Mouse (Mus musculus) embryonic facial prominence, embryonic 10.5 days (tissue): ENCODE measurements around the gene Osbpl6. TPM values are rescaled to one million over a fixed set of nuclear protein-coding genes. Genes with fewer than 3 reads are reported as not detected.

Source experiments
- DNase-seq: peaks from one replicate; pipeline ENCODE4 v3.0.0-alpha.2; 2017; ENCODE audit warnings: low spot score
- H3K27ac ChIP-seq: fragments of 300-500 bp; sonication (generic); replicated peaks from 2 replicates; pipeline ENCODE4 v1.5.1; 2016; ENCODE audit warnings: mild to moderate bottlenecking
- H3K27me3 ChIP-seq: fragments of 300-500 bp; sonication (generic); replicated peaks from 2 replicates; pipeline ENCODE4 v1.6.1; 2016; ENCODE audit warnings: low read depth, mild to moderate bottlenecking; ENCODE audit not compliant: poor library complexity, severe bottlenecking
- H3K36me3 ChIP-seq: fragments of 300-500 bp; sonication (generic); replicated peaks from 2 replicates; pipeline ENCODE4 v1.6.1; 2016; ENCODE audit warnings: mild to moderate bottlenecking, moderate library complexity
- H3K4me1 ChIP-seq: fragments of 300-500 bp; sonication (generic); 2 replicates; pipeline ENCODE4 v1.6.1; 2016
- H3K4me3 ChIP-seq: fragments of 300-500 bp; sonication (generic); 2 replicates; pipeline ENCODE4 v1.5.1; 2016; ENCODE audit warnings: mild to moderate bottlenecking, moderate library complexity
- H3K9me3 ChIP-seq: fragments of 300-500 bp; sonication (generic); 2 replicates; pipeline ENCODE4 v1.6.1; 2016; ENCODE audit warnings: mild to moderate bottlenecking
- WGBS: fragments of 180-500 bp; shearing (Covaris S2); methylation state at CpG from one replicate; pipeline ENCODE4 v1.1.7; 2016; 5-methylcytosine and 5-hydroxymethylcytosine counted together
- polyA plus RNA-seq: library from polyadenylated mRNA; unstranded; fragments of >200 nt; fragmentation: Nextera tagmentation; extraction: Ambion mirVana; gene quantifications from 2 replicates; pipeline ENCODE4 v1.2.1, GENCODE M21; 2016

Gene Osbpl6
- polyA plus RNA-seq, 1 experiment from 2014 or later, result 13.5 TPM

- Histone ChIP-seq H3K9me3 (no peaks in the 10 kb centered on the region), H3K27ac (no peak overlapping the region), H3K4me1 (peaks cover 5% of the 10 kb centered on the region), H3K36me3 (no peaks in the 10 kb centered on the region), H3K4me3 (no peak overlapping the region), H3K27me3 (no peaks in the 10 kb centered on the region)
- WGBS, result 63% methylated on average over 3 of the region's 3 CpGs
- DNase-seq, result no peak
Measured at GRCm38 (mm10) chr2:76513296-76513695, 107.0 kb downstream of the Osbpl6 start.

- 91% methylated on average over 14 of the region's 14 CpGs for WGBS
- no peaks in the 10 kb centered on the region for H3K27me3 ChIP-seq
- H3K4me3 ChIP-seq, result no peak overlapping the region
- H3K4me1 ChIP-seq, result peaks cover 5% of the 10 kb centered on the region
- H3K27ac ChIP-seq, result no peak overlapping the region
- no peak for DNase-seq
- no peaks in the 10 kb centered on the region for H3K36me3 ChIP-seq
- H3K9me3 ChIP-seq, result no peaks in the 10 kb centered on the region
Measured at GRCm38 (mm10) chr2:76517471-76517870, 111.2 kb downstream of the Osbpl6 start.

- no peak overlapping the region for H3K4me3 ChIP-seq
- WGBS, result 88% methylated on average over 5 of the region's 5 CpGs
- H3K27me3 ChIP-seq, result no peaks in the 10 kb centered on the region
- no peaks in the 10 kb centered on the region for H3K9me3 ChIP-seq
- no peak for DNase-seq
- H3K4me1 ChIP-seq, result peaks cover 5% of the 10 kb centered on the region
- no peaks in the 10 kb centered on the region for H3K36me3 ChIP-seq
- H3K27ac ChIP-seq, result no peak overlapping the region
Measured at GRCm38 (mm10) chr2:76518407-76519063, 112.2 kb downstream of the Osbpl6 start.

GRCm38 (mm10) chr2:76521585-76521984 lies 115.3 kb downstream of the Osbpl6 start:
- Histone ChIP-seq H3K27me3 (no peaks in the 10 kb centered on the region), H3K9me3 (no peaks in the 10 kb centered on the region), H3K4me3 (no peak overlapping the region), H3K27ac (no peak overlapping the region), H3K36me3 (no peaks in the 10 kb centered on the region), H3K4me1 (peaks cover 9% of the 10 kb centered on the region)
- 80% methylated on average over 6 of the region's 6 CpGs for WGBS
- DNase-seq, result no peak

- H3K36me3 ChIP-seq, result no peaks in the 10 kb centered on the region
- no peak for DNase-seq
- 0 out of 2 replicates have a peak, but pooled peaks cover 4% of the 10 kb centered on the region for H3K4me1 ChIP-seq
- H3K9me3 ChIP-seq, result no peaks in the 10 kb centered on the region
- H3K27ac ChIP-seq, result no peak overlapping the region
- H3K4me3 ChIP-seq, result no peak overlapping the region
- no peaks in the 10 kb centered on the region for H3K27me3 ChIP-seq
- WGBS, result 82% methylated on average over 5 of the region's 5 CpGs
Measured at GRCm38 (mm10) chr2:76524451-76524850, 118.1 kb downstream of the Osbpl6 start.

- no peak overlapping the region for H3K4me3 ChIP-seq
- no peaks in the 10 kb centered on the region for H3K36me3 ChIP-seq
- H3K27me3 ChIP-seq, result no peaks in the 10 kb centered on the region
- H3K4me1 ChIP-seq, result 0 out of 2 replicates have a peak, but pooled peaks cover 4% of the 10 kb centered on the region
- H3K9me3 ChIP-seq, result no peaks in the 10 kb centered on the region
- H3K27ac ChIP-seq, result no peak overlapping the region
- no peak for DNase-seq
- 54% methylated on average over 3 of the region's 3 CpGs for WGBS
Measured at GRCm38 (mm10) chr2:76525645-76526044, 119.3 kb downstream of the Osbpl6 start.

- 69% methylated on average over 14 of the region's 14 CpGs for WGBS
Measured at GRCm38 (mm10) chr2:76532490-76533126, 126.3 kb downstream of the Osbpl6 start.

GRCm38 (mm10) chr2:76534932-76535331 lies 128.6 kb downstream of the Osbpl6 start:
- peaks cover 38% of the 10 kb centered on the region for H3K4me1 ChIP-seq
- WGBS, result 86% methylated on average over 7 of the region's 7 CpGs
- DNase-seq, result no peak
- no peaks in the 10 kb centered on the region for H3K9me3 ChIP-seq
- no peak overlapping the region for H3K27ac ChIP-seq
- no peaks in the 10 kb centered on the region for H3K27me3 ChIP-seq
- H3K36me3 ChIP-seq, result no peaks in the 10 kb centered on the region
- no peak overlapping the region for H3K4me3 ChIP-seq

More at GRCm38 (mm10) chr2:76532490-76533126, 126.3 kb downstream of the Osbpl6 start:
- H3K4me3 ChIP-seq, result no peak overlapping the region
- no peak overlapping the region for H3K27ac ChIP-seq
- H3K4me1 ChIP-seq, result peaks cover 33% of the 10 kb centered on the region
- DNase-seq, result no peak
- H3K9me3 ChIP-seq, result no peaks in the 10 kb centered on the region
- no peaks in the 10 kb centered on the region for H3K36me3 ChIP-seq
- no peaks in the 10 kb centered on the region for H3K27me3 ChIP-seq

GRCm38 (mm10) chr2:76541900-76542299 lies 135.6 kb downstream of the Osbpl6 start:
- Histone ChIP-seq H3K27ac (no peak overlapping the region), H3K27me3 (no peaks in the 10 kb centered on the region), H3K36me3 (no peaks in the 10 kb centered on the region), H3K4me3 (no peak overlapping the region), H3K4me1 (peaks cover 18% of the 10 kb centered on the region), H3K9me3 (no peaks in the 10 kb centered on the region)
- 90% methylated on average over 9 of the region's 9 CpGs for WGBS
- no peak for DNase-seq

- Histone ChIP-seq H3K4me1 (peaks cover 14% of the 10 kb centered on the region), H3K36me3 (no peaks in the 10 kb centered on the region), H3K9me3 (no peaks in the 10 kb centered on the region), H3K4me3 (no peak overlapping the region), H3K27ac (no peak overlapping the region), H3K27me3 (no peaks in the 10 kb centered on the region)
- DNase-seq, result no peak
- WGBS, result 76% methylated on average over 5 of the region's 5 CpGs
Measured at GRCm38 (mm10) chr2:76542921-76543320, 136.6 kb downstream of the Osbpl6 start.

- H3K36me3 ChIP-seq, result no peaks in the 10 kb centered on the region
- peaks cover 16% of the 10 kb centered on the region for H3K4me1 ChIP-seq
- DNase-seq, result no peak
- no peak overlapping the region for H3K27ac ChIP-seq
- no peaks in the 10 kb centered on the region for H3K27me3 ChIP-seq
- WGBS, result 80% methylated on average over 8 of the region's 8 CpGs
- no peaks in the 10 kb centered on the region for H3K9me3 ChIP-seq
- H3K4me3 ChIP-seq, result no peak overlapping the region
Measured at GRCm38 (mm10) chr2:76545539-76545938, 139.2 kb downstream of the Osbpl6 start.

GRCm38 (mm10) chr2:76548171-76548570 lies 141.9 kb downstream of the Osbpl6 start:
- no peaks in the 10 kb centered on the region for H3K9me3 ChIP-seq
- WGBS, result 89% methylated on average over 10 of the region's 10 CpGs
- no peaks in the 10 kb centered on the region for H3K36me3 ChIP-seq
- no peak overlapping the region for H3K27ac ChIP-seq
- no peak overlapping the region for H3K4me3 ChIP-seq
- H3K27me3 ChIP-seq, result no peaks in the 10 kb centered on the region
- H3K4me1 ChIP-seq, result peaks cover 16% of the 10 kb centered on the region
- no peak for DNase-seq

- Histone ChIP-seq H3K27ac (no peak overlapping the region), H3K36me3 (no peaks in the 10 kb centered on the region), H3K4me3 (no peak overlapping the region), H3K4me1 (peaks cover 16% of the 10 kb centered on the region), H3K9me3 (no peaks in the 10 kb centered on the region), H3K27me3 (no peaks in the 10 kb centered on the region)
- DNase-seq, result no peak
- 81% methylated on average over 7 of the region's 7 CpGs for WGBS
Measured at GRCm38 (mm10) chr2:76548836-76549235, 142.5 kb downstream of the Osbpl6 start.
